Mouse (Mus musculus): ENCODE measurements around the gene Nars2.
"Not testable (repeated sequence)": the region's sequence is repeated elsewhere in the genome, so short reads cannot be mapped to it uniquely, and the experiment has no call there.

The Nars2 gene
- long read RNA-seq, experiment 1, transcript Nars2-201 (14 exons, 3,778 nt) = major isoform, 7 of 11 reads
- long read RNA-seq, experiment 1, partial matches to known transcripts = 1 of 11 reads
- long read RNA-seq, experiment 1, other reads (novel, unspliced or antisense) = 3 of 11 reads
- long read RNA-seq, experiment 2, transcript Nars2-201 (14 exons, 3,778 nt) = major isoform, 6 of 7 reads
- long read RNA-seq, experiment 2, partial matches to known transcripts = 0 of 7 reads
- long read RNA-seq, experiment 2, other reads (novel, unspliced or antisense) = 1 of 7 reads

DNA sequence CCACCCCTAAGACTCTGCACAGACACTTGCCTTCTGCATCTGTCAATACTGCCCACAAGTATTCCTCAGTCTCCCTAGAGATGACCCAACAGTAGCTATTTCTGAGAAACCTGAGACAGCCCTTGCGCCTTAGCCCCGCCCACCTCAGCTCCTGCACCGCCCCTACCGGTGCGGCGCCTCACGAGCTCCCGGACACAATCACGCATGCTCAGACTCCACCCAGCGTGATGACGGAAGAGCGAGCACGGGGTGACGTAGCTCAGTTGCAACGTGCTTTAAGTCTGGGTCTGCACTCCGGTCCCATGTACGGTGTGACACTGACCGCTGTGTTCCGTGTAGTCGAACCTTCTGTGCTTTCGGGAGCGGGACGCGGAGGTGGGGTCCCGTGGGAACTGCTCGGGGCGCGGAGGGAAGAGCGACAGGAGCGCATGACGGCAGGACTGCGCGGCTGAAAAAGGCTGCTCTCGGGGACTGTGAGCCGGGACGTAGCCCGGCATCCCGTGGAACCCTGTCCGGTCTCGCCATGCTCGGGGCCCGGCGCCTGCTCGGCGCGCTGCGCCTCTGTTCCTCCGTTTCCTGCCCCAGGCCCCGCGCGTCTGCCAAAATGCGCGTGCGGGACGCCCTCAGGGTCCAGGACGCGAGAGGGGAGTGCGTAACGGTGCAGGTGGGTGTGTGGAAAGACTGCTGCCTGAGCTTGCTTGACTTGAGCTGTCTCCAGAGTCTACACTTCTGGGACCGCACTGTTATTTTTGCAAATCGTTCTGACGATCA lies at the start of gene Nars2:
Nars2 (plus strand) TSS at position 225 of the 771 bp plus-strand sequence.
- intact Hi-C loops (cut with DNase I) = no loop called here

DNA sequence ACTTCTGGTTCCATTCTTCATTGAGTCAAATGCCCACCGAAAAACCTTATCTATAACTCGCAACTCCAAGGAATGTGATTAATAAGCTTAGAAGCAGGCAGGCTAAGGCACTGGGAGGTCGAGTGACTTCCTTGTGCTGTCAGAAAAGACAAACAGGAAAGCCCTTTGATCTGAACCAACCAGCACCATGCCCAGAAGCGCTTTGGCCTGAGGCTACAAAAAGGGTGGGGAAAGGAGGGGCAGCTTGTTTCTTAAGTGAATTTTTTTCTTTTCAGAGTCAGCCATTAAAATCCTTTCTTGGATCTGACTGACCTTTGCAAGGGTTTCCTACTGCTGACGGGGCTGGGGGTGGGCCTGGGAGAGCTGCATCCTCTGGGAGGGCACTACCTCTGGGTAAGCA lies 49.1 kb upstream of the Nars2 start:
- intact Hi-C loops (cut with DNase I) = loop anchor here (5.0 kb wide), 1 partner anchor 1050 kb away; no protein-coding TSS in a partner anchor

DNA sequence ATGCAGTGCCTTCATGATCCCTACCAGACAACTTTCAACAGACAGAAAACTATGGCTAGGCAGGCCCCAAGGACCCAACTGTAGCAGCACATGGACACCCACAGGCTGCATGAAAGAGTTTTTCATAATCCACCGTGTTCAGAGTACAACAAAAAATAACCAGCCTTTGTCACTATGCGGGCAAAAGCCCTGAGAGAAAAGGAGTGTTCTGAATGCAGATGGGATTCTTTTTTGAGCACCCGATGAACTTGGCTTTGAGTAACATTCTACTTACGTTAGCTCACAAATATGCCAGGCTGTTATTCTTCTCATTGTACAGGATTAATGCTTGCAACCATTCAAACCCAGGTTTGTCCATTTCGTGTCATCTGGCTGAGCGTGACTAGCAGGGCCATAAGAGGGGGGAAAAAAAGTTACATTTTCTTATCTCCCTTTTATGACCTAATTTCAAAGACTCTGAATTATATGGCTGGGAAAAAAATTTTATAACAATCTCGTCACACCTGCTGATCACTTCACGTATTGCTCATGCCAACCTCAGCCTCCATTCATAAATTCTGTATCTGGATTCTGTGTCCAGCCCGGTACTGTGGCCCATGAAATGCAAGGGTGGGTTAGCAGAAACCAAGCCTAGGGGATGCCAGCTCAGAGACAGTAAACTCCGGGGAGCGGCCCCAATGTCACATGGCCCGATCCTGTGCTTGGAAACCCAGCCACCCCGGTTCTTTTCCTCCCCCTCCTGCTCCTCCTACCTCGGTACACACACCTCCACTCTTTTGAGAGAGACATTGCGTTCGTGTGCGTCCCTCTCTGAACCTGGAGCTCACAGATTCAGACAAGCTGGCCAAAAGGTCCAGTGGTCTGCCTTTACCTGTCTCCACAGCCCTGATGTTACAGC lies 48.0 kb upstream of the Nars2 start:
- intact Hi-C loops (cut with DNase I) = loop anchor here (5.0 kb wide), 1 partner anchor 1051 kb away; no protein-coding TSS in a partner anchor

DNA sequence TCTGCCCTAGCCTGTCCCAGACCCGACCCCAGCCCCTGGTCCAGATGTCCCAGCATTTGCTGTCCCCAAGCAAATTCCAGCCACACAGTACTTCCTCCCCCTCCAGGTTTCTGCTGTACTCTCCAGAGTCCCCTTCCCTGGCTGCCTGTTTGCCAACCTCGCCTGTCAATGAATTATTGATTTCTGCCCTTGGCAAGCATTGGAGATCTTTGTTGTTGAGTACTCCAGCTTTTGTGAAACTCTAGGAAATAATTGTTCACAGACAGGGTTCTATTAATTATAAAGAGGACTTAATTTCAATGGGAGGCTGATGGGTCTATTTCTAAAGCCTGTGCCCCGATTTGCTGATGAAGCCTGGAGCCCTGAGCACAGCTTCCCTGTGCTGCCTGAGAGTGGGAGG lies 46.9 kb upstream of the Nars2 start:
- intact Hi-C loops (cut with DNase I) = loop anchor here (5.0 kb wide), 1 partner anchor 1052 kb away; no protein-coding TSS in a partner anchor

DNA sequence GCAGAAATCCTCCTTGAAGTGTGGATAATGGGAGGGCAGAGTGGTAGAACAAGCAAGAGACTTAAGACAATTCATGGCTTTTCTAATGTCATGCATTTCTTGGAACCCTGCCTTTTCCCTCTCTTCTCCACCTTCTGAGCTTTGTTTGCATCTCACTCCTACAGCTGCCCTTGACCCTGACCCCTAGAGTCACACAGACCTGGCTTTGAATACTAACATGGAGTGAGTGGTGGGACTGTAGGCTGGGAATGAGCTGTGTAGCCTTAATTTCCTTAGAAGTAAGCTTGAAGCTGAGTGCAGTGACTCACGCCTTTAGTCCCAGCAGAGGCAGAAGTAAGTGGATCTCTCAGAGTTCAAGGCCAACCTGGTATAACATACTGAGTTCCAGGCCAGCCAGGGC lies 46.4 kb upstream of the Nars2 start:
- intact Hi-C loops (cut with DNase I) = loop anchor here (5.0 kb wide), 1 partner anchor 1053 kb away; no protein-coding TSS in a partner anchor

DNA sequence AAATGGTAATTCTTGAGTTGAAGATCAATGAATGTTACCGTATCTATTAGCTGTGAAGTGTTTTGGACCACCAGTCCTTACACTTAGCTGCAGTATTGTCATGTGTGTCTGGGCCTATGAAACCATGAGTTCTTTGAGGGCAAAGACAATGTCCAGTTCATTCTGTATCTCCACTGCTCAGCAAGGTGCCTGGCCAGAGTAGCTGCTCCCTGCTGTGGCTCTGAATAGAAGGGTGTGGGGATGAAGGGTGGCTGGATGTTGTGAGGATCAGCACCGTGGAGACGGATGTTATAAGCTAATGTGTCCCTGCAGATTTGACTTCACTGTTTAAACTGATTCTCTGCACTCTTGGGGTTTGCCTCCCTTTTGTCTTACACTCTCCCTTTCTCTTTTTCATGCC lies 45.9 kb upstream of the Nars2 start:
- intact Hi-C loops (cut with DNase I) = no loop called here

DNA sequence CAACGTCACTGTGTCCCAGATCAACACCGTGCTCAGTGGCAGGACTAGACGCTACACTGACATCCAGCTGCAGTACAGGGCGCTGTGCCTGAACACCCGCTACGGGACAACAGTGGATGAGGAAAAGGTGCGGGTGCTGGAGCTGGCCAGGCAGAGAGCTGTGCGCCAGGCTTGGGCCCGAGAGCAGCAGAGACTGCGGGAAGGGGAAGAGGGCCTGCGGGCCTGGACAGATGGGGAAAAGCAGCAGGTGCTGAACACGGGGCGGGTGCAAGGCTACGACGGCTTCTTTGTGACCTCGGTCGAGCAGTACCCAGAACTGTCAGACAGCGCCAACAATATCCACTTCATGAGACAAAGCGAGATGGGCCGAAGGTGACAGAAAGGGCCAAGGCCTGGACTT lies 45.1 kb upstream of the Nars2 start:
- intact Hi-C loops (cut with DNase I) = no loop called here

DNA sequence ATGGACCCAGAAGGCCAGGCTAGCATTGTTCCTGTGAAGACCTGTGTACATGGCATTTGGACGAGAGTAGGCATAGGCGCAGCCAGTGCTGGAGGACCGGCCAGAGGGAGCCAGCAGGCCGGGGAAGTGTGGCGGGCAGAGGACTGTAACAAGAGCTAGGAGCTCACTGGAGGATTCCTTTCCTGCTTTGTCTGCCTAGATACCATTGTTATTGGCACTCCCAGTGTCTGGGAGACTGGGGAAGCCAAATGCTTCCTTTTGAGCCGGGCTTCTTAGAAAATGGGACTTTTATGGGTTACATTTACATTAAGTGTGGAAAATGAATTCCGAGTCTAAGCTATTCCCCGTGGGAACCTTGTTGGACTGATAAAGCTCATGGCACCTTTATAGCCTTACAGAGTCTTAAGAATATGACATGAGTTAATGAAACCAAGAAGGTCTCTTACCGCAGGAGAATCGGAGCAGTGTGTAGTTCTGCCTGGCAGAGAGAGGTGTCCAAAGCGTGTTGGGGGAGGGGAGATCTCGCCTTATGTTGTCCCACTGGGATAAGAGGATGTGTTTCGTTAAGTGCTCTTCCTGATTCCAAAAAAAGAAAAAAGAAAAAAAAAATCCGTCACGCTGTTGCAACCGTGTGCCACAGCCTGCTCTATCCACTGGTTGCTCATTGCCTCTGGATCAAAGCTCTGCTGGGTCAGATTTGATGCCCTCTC lies 43.2 kb upstream of the Nars2 start:
- intact Hi-C loops (cut with DNase I) = no loop called here

DNA sequence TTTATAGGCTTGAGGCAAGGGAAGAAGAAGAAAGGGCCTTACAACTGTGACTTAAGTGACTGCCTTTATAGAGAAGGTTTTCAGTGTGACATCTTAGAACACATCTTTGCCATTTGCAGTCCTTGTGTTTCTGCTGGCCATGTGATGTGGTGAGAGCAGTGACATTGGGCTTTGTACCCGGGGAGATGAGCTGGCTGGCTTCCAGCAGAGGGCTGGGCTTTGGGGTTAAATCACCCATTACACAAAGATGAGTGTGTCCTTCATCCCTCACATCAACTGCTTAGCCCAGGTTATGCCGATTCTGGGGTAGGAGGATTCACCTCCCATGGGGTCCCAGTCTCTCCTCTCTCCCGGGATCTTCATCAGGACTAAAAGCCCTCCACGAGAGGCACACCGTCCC lies 41.4 kb upstream of the Nars2 start:
- intact Hi-C loops (cut with DNase I) = loop anchor here (10.0 kb wide), 2 partner anchors 695 to 1425 kb away; no protein-coding TSS in a partner anchor

DNA sequence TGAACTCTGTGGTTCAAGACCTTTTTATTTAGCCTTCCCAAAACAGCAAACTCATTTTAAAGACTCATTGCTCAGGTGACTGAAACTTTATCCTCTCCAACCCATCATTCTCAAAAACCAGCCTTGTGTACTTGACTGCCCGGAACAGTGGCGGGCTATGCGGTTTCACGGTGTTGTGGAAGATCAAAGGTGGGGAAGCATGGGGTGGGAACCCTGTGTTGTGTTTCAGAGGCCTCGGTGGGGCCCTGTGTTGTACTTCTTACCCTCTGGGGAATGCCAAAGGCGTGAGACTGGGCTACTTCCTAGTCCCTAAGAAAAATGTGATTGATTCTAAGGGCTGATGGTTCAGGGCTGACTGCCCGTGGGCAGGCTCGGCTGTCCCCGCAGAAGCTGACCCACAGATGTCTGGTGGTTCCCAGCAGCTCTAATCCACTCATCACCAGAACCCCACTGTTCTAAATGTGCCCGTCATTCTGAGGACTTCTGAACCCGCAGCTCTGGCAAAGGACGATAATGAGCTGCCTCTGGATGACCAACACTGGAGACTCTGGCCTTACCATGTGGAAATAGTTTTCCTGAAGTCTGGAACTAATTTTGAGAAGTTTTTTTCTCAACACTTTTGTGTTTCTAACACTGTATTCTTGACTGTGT lies 40.9 kb upstream of the Nars2 start:
- intact Hi-C loops (cut with DNase I) = loop anchor here (10.0 kb wide), 2 partner anchors 696 to 1426 kb away; no protein-coding TSS in a partner anchor

DNA sequence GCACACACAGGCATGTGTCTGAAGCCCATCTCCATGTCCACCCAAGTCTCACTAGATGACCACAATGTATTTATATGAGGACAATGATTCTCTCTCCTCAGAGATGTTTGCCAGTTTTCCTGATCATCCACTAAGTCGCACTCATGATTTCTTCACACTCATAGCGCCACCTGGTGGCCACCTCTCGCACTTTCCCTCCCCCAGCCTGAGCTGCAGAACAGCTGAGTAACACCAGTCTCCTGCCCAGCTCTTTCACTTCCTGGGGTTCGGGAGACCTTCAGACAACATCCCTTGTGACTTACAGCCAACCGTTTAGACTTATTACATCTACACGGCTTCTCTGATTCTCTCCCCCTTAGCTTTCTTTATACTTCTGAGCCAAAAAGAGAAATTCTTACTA lies 37.3 kb upstream of the Nars2 start:
- intact Hi-C loops (cut with DNase I) = loop anchor here (2.0 to 10.0 kb wide), 3 partner anchors 135 to 1429 kb away; no protein-coding TSS in a partner anchor

DNA sequence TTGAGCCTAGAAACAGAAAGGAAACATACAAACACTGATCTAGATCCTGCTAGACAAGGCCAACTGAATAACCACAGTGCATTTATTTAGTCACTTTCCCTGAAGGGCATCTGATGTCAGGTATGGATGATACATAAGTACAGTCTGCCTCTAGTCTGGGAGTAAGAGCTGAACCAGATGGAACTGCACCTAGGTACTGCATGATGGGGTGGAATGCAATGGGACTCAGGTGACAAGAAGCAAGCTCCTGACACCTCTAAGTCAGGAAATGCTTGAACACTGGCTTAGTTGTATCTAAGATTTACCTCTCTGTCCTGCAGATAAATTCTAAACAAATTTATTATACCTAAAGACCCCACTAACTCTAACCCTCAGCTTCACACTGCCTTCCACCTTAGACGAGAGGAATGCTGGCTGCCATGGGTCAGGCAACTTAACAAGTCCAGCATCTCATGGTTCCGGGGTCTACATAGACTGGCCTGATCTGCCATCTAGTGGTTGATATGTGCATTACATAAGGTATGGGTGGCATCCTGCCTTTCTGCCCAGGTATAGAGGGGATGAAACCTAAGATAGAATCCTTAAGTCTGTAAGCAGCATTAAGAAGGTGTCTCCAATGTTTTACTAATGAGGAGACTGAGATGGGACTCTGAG lies 35.7 kb upstream of the Nars2 start:
- intact Hi-C loops (cut with DNase I) = loop anchor here (1.0 to 10.0 kb wide), 6 partner anchors 137 to 1431 kb away; no protein-coding TSS in a partner anchor

DNA sequence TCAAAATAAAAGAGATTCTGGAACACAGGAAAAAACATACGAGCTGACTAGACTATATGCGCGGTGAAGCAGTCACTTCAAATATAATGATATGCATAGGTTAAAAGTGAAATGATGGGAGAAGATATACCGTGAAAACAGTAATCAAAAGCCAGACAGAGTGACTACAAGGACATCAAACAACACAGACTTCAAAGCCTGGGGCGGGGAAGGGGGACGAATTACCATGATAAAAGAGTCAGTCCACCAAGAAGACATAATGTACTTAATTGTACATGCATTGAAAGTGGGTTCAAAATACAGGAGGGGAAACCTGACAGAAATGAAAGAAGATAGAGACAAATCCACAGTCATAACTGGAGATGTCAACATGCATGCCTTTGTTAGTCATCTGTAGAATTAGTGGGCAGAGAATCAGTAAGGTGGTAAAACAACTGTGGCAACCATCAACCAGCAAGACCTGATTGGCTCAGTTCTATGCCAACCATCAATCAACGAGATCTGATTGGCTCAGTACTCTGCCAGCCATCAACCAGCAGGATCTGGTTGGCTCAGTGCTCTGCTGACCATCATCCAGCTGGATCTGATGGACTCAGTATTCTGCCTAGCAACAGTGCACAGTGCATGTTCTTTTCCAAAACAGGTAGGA lies 30.7 kb upstream of the Nars2 start:
- intact Hi-C loops (cut with DNase I) = no loop called here

DNA sequence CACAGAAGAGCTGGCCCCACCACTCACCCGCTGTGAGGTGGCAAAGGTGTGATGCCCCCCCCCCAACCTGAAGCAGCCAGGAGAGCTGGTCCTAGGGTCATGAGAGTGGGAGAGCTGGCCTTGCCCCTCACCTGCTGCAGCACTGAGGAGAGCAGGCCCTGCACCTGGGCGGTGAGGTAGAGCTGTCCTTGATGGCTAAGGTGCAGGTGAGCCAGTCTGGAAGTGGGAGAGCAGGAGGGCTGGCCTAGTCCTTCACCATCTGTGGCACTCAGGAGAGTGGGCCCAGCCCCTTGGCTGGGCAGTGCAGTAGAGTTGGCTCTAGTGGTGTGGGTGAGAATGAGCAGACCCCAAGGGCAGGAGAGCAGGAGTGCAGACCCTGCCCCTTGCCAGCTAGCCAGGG lies 28.4 kb upstream of the Nars2 start:
- intact Hi-C loops (cut with DNase I) = no loop called here

DNA sequence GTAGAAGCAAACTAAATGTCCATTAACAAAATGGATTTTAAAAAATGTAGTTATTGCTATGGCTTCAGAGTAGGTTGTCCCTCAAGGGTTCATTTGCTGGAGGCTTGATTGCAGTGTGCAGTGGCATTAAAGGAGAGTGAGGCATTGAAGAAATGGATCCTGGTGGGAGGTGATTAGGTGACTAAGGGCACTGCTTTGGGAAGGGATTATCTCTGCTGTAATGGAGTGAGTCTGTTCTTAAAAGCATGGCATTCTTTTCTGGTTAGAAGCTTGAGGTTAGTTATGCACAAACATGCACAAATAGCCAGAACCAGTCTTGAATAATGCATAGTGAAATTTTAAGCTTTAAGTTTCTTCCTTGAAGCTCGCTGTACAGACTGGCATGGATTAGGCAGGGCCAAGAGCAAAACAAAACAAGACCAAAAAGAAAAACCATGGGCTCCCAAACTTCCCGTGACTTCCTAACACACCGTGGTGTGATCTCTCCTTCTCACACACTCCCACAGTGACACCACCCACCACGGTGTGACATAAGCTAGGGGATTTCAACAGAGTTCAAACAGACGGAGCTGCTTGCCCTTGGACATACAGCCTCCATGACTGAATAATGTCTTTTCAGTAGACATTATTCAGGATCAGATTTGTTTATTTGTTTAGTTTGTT lies 7.5 kb upstream of the Nars2 start:
- intact Hi-C loops (cut with DNase I) = no loop called here

DNA sequence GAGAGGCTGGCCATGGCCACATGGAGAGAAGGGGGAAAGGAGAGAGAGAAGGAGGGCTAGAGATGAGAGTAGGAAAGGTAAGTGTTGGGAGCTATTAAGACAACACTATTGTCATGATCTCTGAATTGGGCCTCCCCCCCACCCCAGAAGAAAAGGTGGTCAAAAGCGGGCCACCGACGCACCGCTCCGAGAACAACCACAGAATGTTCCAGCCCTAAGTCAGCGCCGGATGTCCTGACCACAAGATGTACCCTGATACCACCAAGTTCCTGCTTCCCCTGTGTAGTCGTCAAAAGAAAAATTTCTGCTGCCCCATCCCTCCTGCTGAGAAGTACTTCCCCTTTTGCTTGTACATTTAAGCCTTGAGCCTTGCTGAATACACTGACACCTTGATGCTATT lies 4.8 kb upstream of the Nars2 start:
- intact Hi-C loops (cut with DNase I) = not testable (repeated sequence)

DNA sequence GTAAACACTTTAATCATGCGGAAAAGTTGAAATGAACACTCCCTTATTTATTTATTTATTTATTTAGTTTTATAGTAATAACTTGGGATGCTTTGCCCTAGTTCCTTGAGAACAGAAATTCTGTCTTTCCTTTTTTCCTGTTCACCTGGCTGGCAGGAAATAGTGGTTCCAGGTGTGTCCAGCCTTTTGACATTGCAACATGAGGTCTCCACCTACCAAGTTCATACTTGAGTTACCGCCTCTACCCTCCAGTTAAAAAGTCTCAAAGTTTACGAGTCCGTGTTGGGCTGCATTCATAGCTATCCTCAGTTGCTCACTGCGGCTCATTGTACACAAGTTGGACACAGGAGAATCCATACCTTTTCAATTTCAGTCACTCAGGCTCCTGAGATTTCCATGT lies 789 bp downstream of the Nars2 start:
- intact Hi-C loops (cut with DNase I) = no loop called here

DNA sequence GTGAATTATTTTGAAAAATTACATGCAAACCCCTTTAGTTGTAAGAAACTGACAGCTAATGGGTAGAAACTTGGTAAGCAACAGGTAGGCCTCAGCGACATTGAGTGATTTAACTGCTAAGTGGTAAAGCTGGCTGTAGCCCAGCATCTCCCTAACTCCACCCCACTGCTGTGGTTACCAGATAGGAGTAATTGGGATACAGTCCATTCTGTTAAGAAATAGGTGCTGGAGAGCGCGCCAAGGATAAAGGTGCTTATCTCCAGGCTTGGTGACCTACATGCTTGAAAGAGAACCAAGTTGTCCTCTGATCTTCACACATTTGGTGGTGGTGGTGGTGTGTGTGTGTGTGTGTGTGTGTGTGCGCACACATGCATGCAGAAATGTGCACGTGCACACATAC lies 7.9 kb downstream of the Nars2 start:
- intact Hi-C loops (cut with DNase I) = no loop called here

DNA sequence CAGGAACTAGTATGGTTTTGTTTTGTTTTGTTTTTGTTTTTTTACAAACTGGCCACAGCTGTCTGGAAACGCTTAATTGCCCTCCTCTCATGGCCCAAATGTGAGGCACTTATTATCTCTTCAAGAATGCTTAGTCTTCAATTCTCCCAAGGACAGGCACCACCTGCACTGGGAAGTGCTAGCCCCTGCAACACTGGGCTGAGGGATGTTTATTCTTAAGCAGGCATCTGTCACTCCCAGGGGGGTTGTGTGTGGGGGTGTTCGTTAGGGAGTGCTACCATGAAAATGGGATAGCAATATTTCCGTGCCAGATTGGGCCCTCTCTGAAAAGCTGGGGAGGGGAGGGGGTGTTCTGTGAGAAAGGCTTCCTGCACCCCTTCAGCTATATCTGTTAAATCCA lies 15.9 kb downstream of the Nars2 start:
- intact Hi-C loops (cut with DNase I) = no loop called here
